ENCODE assay signal across 7 mouse cellular contexts in genomic region chr9:104062430-104063243, GRCm38 (mm10). TPM values are rescaled to one million over a fixed set of nuclear protein-coding genes. Genes with fewer than 3 reads are reported as not detected.
DNase-seq lines count a peak whose midpoint lies in the region; ATAC-seq lines count a peak whose summit lies in the region.

TSS of gene Uba5 (minus strand) at chr9:104063134.

- under 1% methylated on average over 59 of the region's 59 CpGs for WGBS in hindbrain, embryonic 14.5 days
- WGBS in midbrain, embryonic 11.5 days: 1% methylated on average over 59 of the region's 59 CpGs

- H3K9me3 ChIP-seq in hindbrain, embryonic 14.5 days (ENCODE audit: control insufficient read depth, low read length): no peaks in the 10 kb centered on the region
- no peaks in the 10 kb centered on the region for H3K9me3 ChIP-seq in midbrain, embryonic 11.5 days (ENCODE audit: control insufficient read depth, low read length)

- ATAC-seq in hindbrain, embryonic 14.5 days (ENCODE audit: low FRiP score): peak; percentile 74
- peak; percentile 81 for ATAC-seq in midbrain, embryonic 11.5 days (ENCODE audit: low FRiP score)

- H3K9ac ChIP-seq in hindbrain, embryonic 14.5 days: peak within 1 kb of the TSS; percentile 87
- peak within 1 kb of the TSS; percentile 82 for H3K9ac ChIP-seq in midbrain, embryonic 11.5 days (ENCODE audit: low read length)

- H3K4me2 ChIP-seq in hindbrain, embryonic 14.5 days (replicated peaks): peak within 1 kb of the TSS; percentile 95
- peak within 1 kb of the TSS; percentile 90 for H3K4me2 ChIP-seq in midbrain, embryonic 11.5 days

- H3K4me1 ChIP-seq in hindbrain, embryonic 14.5 days (replicated peaks; ENCODE audit: control insufficient read depth, insufficient read depth, low read length): peaks cover 20% of the 10 kb centered on the region
- H3K4me1 ChIP-seq in midbrain, embryonic 11.5 days (ENCODE audit: control insufficient read depth, insufficient read depth, low read length): peaks cover 14% of the 10 kb centered on the region

- H3K27me3 ChIP-seq in hindbrain, embryonic 14.5 days (ENCODE audit: control insufficient read depth, insufficient read depth, low read length): no peaks in the 10 kb centered on the region
- no peaks in the 10 kb centered on the region for H3K27me3 ChIP-seq in midbrain, embryonic 11.5 days (ENCODE audit: control insufficient read depth, insufficient read depth, low read length)

- DNase-seq in MEL-GATA-1-ER (ENCODE audit: extremely low read depth, low read depth): peak; percentile 55
- DNase-seq in cerebellum, adult 11 months: peak; percentile 67
- no peak for DNase-seq in gastrocnemius, adult 18-20 months (ENCODE audit: low spot score)
- peak; percentile 80 for DNase-seq in hindbrain, embryonic 14.5 days (ENCODE audit: low spot score)
- peak; percentile 78 to 79 for DNase-seq in left cerebral cortex, postnatal 36 days (ENCODE audit: low spot score in 2 of 2)
- no peak for DNase-seq in midbrain, embryonic 11.5 days (ENCODE audit: low spot score, missing footprints)
- DNase-seq in spleen, postnatal 4 days (ENCODE audit: low spot score in 2 of 2): peak; percentile 65 to 86

- H3K36me3 ChIP-seq in hindbrain, embryonic 14.5 days (replicated peaks; ENCODE audit: control insufficient read depth, insufficient read depth): peaks cover 30% of the 10 kb centered on the region
- peaks cover 4% of the 10 kb centered on the region; the same call in 1 of the 2 replicates for H3K36me3 ChIP-seq in midbrain, embryonic 11.5 days (ENCODE audit: control insufficient read depth, insufficient read depth, low read length)

- peak within 1 kb of the TSS; percentile 78 for H3K27ac ChIP-seq in hindbrain, embryonic 14.5 days
- 0 out of 2 replicates have a peak within 1 kb of the TSS, but pooled peaks have one; percentile 48 for H3K27ac ChIP-seq in midbrain, embryonic 11.5 days (ENCODE audit: low read depth, low read length)

- intact Hi-C loops in left cerebral cortex, postnatal 36 days (cut with DNase I): no loop called here

- H3K4me3 ChIP-seq in hindbrain, embryonic 14.5 days (replicated peaks; ENCODE audit: low read length): peak within 1 kb of the TSS; percentile 92
- peak within 1 kb of the TSS; percentile 99 for H3K4me3 ChIP-seq in midbrain, embryonic 11.5 days (ENCODE audit: low read depth, low read length)

RNA-seq across cellular contexts. Expression of gene Uba5, which starts in this region (rescaled TPM):
- 10 to 100 TPM; 10.2 to 12.8 TPM for total RNA-seq in gastrocnemius, adult 18-20 months (2021)
- 81.5 TPM in 2 replicates for polyA plus RNA-seq in hindbrain, embryonic 14.5 days (2014; fragmentation: Nextera tagmentation; extraction: Ambion mirVana)
- total RNA-seq in left cerebral cortex, postnatal 36 days (2021): 10 to 100 TPM; 38.9 to 45.4 TPM
- 62.5 and 68.1 TPM in 2 replicates for polyA plus RNA-seq in midbrain, embryonic 11.5 days (2014; fragmentation: Nextera tagmentation; extraction: Ambion mirVana)

Comparison
In these comparisons a context has a peak if more than half of its experiments do, and no peak if none do; other contexts are left out.
1. DNase-seq: peak in MEL-GATA-1-ER (single experiment), cerebellum, adult 11 months (single experiment), hindbrain, embryonic 14.5 days (single experiment), left cerebral cortex, postnatal 36 days (2 of 2) and spleen, postnatal 4 days (2 of 2); none in gastrocnemius, adult 18-20 months (single experiment) and midbrain, embryonic 11.5 days (single experiment).